Mouse (Mus musculus) left cerebral cortex, adult 2 months (tissue): Measurements from ENCODE around the gene Gm5152. TPM values are rescaled to one million over a fixed set of nuclear protein-coding genes. Genes with fewer than 3 reads are reported as not detected.
"Not testable (repeated sequence)": the region's sequence is repeated elsewhere in the genome, so short reads cannot be mapped to it uniquely, and the experiment has no call there.

Experiments used
- DNase-seq, 2 experiments: peaks; one replicate each; pipeline ENCODE4 v3.0.0; 2021 to 2022; ENCODE audit warnings: low spot score in 2 of 2, mixed read lengths in 1 of 2; ENCODE audit errors: extremely low spot score in 1 of 2
- H3K27ac ChIP-seq: fragments of 200-600 bp; 2 replicates; pipeline ENCODE4 v1.8.1; 2022
- H3K4me3 ChIP-seq: fragments of 200-600 bp; 2 replicates; pipeline ENCODE4 v1.8.1; 2022
- CTCF ChIP-seq: fragments of 200-600 bp; IDR thresholded peaks from 2 replicates; pipeline ENCODE4 v1.8.1; 2022; ENCODE audit warnings: antibody characterized with exemption, mild to moderate bottlenecking, moderate library complexity
- intact Hi-C: fragments of 180-260 bp; cut with DNase I; formaldehyde crosslinking; loops from one replicate; pipeline ENCODE4 v1.15.1; 2025
- long read RNA-seq, 2 experiments: library from polyadenylated mRNA; stranded (forward); transcript quantifications; one replicate each; pipeline ENCODE4 v2.0.0; 2021; ENCODE audit warnings: borderline mapping rate in 2 of 2
- total RNA-seq, 2 experiments: library from RNA; stranded (reverse); gene quantifications; 2 replicates each; pipeline ENCODE4 v1.2.3; 2021

The Gm5152 gene
- total RNA-seq, result not detected
- long read RNA-seq, experiment 1, result 0 reads
- long read RNA-seq, experiment 2, result 0 reads

- not testable (repeated sequence) for H3K27ac ChIP-seq, DNase-seq, H3K4me3 ChIP-seq
- intact Hi-C loops, result loop anchor here (10.0 kb wide), 1 partner anchor 802 kb away; no protein-coding TSS in a partner anchor
These were observed at the start of gene Gm5152 for GRCm38 (mm10) chr5:10246426-10246825. Gene Gm5152 (minus strand): TSS chr5:10246526.

GRCm38 (mm10) chr5:10254768-10255167, 8.4 kb upstream of the Gm5152 start:
- H3K4me3 ChIP-seq, intact Hi-C loops, H3K27ac ChIP-seq, DNase-seq: not testable (repeated sequence)

DNA sequence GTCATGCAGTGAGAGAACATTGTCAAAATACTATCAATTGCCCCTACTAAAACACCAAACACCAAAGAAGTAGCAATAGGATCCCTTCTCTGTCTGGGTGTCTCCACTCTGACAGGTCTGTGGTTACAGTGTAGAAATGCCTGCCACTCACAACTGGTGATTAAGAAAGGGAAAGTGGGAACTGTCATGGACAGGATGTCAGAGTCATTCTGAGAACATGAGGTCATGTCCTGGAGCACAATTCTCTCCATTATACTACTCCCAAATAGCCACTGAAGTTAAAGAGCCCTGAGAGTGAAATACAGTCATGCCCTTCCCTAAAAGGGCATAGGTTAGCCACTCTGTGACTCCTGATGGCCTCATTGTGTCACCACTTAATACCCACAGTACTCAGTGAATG, 556 bp downstream of the Gm5152 start:
- intact Hi-C loops, result loop anchor here (10.0 kb wide), 1 partner anchor 801 kb away; no protein-coding TSS in a partner anchor
- H3K4me3 ChIP-seq, DNase-seq, H3K27ac ChIP-seq: not testable (repeated sequence)

GRCm38 (mm10) chr5:10240436-10240835, 5.9 kb downstream of the Gm5152 start:
- intact Hi-C loops, result loop anchor here (10.0 kb wide), 1 partner anchor 796 kb away; no protein-coding TSS in a partner anchor
- DNase-seq, H3K27ac ChIP-seq: not testable (repeated sequence)

DNA sequence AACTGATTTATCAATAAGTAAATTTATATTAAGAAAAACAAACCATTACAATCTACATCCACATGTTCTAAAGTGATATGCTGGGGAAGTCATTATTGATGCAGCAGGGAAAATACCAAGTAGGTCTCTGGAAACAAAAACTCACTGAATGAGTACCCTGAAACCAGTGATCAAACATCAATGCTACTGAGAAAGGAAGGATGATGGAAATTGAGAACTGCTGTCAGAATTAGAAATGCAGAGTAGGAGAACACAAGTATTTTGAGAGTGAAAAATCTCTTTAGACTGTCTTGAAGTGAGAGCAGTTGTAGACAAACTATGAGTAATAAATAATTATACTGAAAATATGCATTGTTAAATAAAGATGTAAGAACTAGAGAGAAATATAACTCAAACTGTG, 26.0 kb downstream of the Gm5152 start:
- no peak overlapping the region for H3K4me3 ChIP-seq
- intact Hi-C loops, result no loop called here
- H3K27ac ChIP-seq, result no peak overlapping the region
- no peak for DNase-seq
- TF ChIP-seq CTCF, result no peak

More at GRCm38 (mm10) chr5:10240436-10240835, 5.9 kb downstream of the Gm5152 start:
- H3K4me3 ChIP-seq, result not testable (repeated sequence)

DNA sequence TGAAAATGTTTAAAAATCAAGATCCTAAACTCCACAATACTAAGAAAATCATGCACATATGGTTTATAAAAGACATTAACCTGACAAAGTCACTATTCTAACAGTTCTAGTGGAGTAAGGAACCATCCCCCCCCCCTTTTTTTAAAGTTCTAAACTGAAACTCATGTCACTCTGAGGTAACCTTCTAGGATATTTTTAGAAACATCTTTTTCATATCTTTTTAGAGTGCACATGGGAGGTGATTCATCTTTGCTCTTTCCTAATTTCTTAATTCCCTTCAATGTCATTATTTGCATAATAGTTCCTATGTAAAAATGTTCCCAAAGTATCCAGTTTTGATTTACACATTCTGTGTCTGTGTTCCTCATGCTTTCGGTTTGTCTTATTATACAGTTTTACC, 43.3 kb downstream of the Gm5152 start:
- TF ChIP-seq CTCF, result no peak
- no peak overlapping the region for H3K27ac ChIP-seq
- intact Hi-C loops, result no loop called here
- DNase-seq, result no peak
- H3K4me3 ChIP-seq, result no peak overlapping the region

DNA sequence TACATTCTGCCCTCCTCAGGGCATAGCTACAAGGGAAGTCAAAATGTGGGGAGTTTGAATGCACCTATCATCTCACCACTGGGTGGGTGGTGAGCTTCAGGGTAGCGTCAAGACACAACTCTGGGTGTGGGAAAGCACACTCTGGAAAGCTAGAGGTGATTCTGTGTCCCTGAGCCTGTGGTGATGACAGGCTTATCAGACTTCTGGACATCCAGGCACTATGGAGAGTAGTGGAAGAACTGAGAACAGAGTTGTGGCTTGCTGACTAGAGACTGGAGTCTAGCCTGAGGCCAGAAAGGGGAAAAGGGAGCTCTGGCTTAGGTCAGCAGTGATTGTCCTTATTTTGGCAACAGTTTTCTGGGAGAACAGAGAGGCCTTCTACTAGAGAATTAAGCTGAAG, 49.4 kb downstream of the Gm5152 start:
- H3K27ac ChIP-seq, result no peak overlapping the region
- DNase-seq, result no peak
- intact Hi-C loops, result no loop called here
- H3K4me3 ChIP-seq, result no peak overlapping the region
- TF ChIP-seq CTCF, result no peak
